ENCODE assay signal across 8 mouse cellular contexts in the genomic region with DNA sequence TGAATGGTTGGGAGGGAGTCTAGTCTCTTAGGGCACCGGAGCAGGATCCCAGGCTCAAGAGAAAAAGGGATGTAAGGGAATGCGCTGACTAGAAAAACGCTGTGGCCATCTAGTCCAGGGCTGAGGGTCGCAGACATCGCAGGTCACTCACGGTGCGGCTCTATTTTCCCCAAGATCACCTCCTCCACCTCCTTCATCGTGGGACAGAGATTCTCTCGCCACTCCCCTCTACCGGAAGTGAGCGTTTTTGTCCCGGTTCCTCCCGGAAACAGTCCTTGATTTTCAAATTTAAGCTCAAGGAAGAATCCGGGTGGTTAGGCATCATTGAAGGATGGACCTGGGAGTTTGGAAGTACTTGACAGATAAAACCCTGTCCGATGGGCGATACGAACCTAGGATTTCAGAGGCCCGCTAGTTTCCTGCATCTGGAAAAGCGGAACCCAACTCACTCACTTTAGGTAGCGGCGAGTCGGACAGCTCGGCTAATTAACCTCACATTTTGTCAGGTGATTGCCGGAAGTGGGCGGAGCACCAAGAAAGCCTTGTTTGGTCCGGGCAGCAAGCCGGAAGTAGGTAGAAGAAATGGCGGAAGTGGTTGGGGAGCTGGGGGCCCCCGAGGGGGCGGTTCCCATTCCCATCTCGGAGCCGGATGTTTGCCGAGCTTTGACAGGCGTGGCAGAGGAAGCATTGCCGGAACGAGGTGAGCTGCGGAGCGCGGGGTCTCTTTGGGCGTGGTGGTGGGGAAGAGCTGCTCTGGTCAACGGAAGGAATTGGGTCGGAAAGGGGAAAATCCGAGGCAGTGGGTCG. TPM values are rescaled to one million over a fixed set of nuclear protein-coding genes. Genes with fewer than 3 reads are reported as not detected.
DNase-seq lines count a peak whose midpoint lies in the region; ATAC-seq and TF ChIP-seq lines count a peak whose summit lies in the region.

A gene (minus strand): TSS at position 239 of the 807 bp plus-strand sequence.
A gene (plus strand): TSS at position 308 of the 807 bp plus-strand sequence.

- H3K4me3 ChIP-seq in C2C12 (ENCODE audit: insufficient read depth, poor library complexity, severe bottlenecking) = peak within 1 kb of the TSS; percentile 93
- peak within 1 kb of the TSS; percentile 73 for H3K4me3 ChIP-seq in erythroblast, embryonic 14.5 days (replicated peaks)
- H3K4me3 ChIP-seq in heart, embryonic 11.5 days (ENCODE audit: low read depth, low read length) = peak within 1 kb of the TSS; percentile 92
- H3K4me3 ChIP-seq in kidney, embryonic 16.5 days (ENCODE audit: low read length) = peak within 1 kb of the TSS; percentile 85
- peak within 1 kb of the TSS; percentile 83 for H3K4me3 ChIP-seq in liver, adult 2 months (ENCODE audit: insufficient read depth, low read depth, low read length)
- peak within 1 kb of the TSS; percentile 96 for H3K4me3 ChIP-seq in myocyte

- peak within 1 kb of the TSS; percentile 90 for H3K27ac ChIP-seq in heart, embryonic 11.5 days (ENCODE audit: low read depth, low read length)
- peak within 1 kb of the TSS; percentile 95 for H3K27ac ChIP-seq in kidney, embryonic 16.5 days (ENCODE audit: low read length)
- peak within 1 kb of the TSS; percentile 89 for H3K27ac ChIP-seq in liver, adult 2 months (replicated peaks; ENCODE audit: insufficient read depth, low read depth, low read length)

- H3K9ac ChIP-seq in heart, embryonic 11.5 days (ENCODE audit: low read depth, low read length) = peak within 1 kb of the TSS; percentile 94
- H3K9ac ChIP-seq in kidney, embryonic 16.5 days (replicated peaks; ENCODE audit: low read length) = peak within 1 kb of the TSS; percentile 88
- H3K9ac ChIP-seq in liver, adult 2 months (ENCODE audit: low read depth, low read length) = peak within 1 kb of the TSS; percentile 72

- ATAC-seq in heart, embryonic 11.5 days (replicated peaks; ENCODE audit: insufficient number of reproducible peaks, low FRiP score, low TSS enrichment) = peak; percentile 87
- peak; percentile 89 for ATAC-seq in kidney, embryonic 16.5 days (ENCODE audit: low FRiP score, low TSS enrichment)

- peaks cover 56% of the 10 kb centered on the region for H3K36me3 ChIP-seq in C2C12 (ENCODE audit: control insufficient read depth, insufficient read depth)
- H3K36me3 ChIP-seq in erythroblast, embryonic 14.5 days (ENCODE audit: control insufficient read depth) = peaks cover 64% of the 10 kb centered on the region
- H3K36me3 ChIP-seq in heart, embryonic 11.5 days (ENCODE audit: control insufficient read depth, insufficient read depth, low read length) = peaks cover 38% of the 10 kb centered on the region
- H3K36me3 ChIP-seq in kidney, embryonic 16.5 days (ENCODE audit: insufficient read depth, low read length) = peaks cover 41% of the 10 kb centered on the region
- H3K36me3 ChIP-seq in liver, adult 2 months (ENCODE audit: control insufficient read depth, insufficient read depth, low read length) = peaks cover 12% of the 10 kb centered on the region; the same call in 1 of the 2 replicates
- peaks cover 32% of the 10 kb centered on the region for H3K36me3 ChIP-seq in myocyte (ENCODE audit: control insufficient read depth, insufficient read depth)
- H3K36me3 ChIP-seq in splenic B cell, adult 2 months (ENCODE audit: control insufficient read depth, insufficient read depth, low read length, poor library complexity, severe bottlenecking) = peaks cover 2% of the 10 kb centered on the region

- peak within 1 kb of the TSS; percentile 91 for H3ac ChIP-seq in C2C12 (ENCODE audit: control insufficient read depth, insufficient read length, low read depth)
- peak within 1 kb of the TSS; percentile 42 for H3ac ChIP-seq in myocyte (ENCODE audit: control insufficient read depth, insufficient read length)

- peak within 1 kb of the TSS; percentile 97 for H3K4me2 ChIP-seq in heart, embryonic 11.5 days
- H3K4me2 ChIP-seq in kidney, embryonic 16.5 days (replicated peaks; ENCODE audit: low read depth, low read length) = peak within 1 kb of the TSS; percentile 95
- peak within 1 kb of the TSS; percentile 95 for H3K4me2 ChIP-seq in myocyte (ENCODE audit: low read depth)

- H3K9me3 ChIP-seq in erythroblast, embryonic 14.5 days (ENCODE audit: control insufficient read depth, low read length) = 0 out of 2 replicates have a peak, but pooled peaks cover 2% of the 10 kb centered on the region
- H3K9me3 ChIP-seq in heart, embryonic 11.5 days (replicated peaks; ENCODE audit: control insufficient read depth, low read length) = no peaks in the 10 kb centered on the region
- H3K9me3 ChIP-seq in kidney, embryonic 16.5 days (ENCODE audit: low read length) = no peaks in the 10 kb centered on the region

- H3K79me2 ChIP-seq in C2C12 (ENCODE audit: control insufficient read depth, insufficient read depth) (peaks cover 86% of the 10 kb centered on the region), myocyte (ENCODE audit: control insufficient read depth, insufficient read depth) (peaks cover 55% of the 10 kb centered on the region)
- peaks cover 4% of the 10 kb centered on the region; the same call in 1 of the 2 replicates for H3K79me2 ChIP-seq in liver, adult 2 months (ENCODE audit: control insufficient read depth, insufficient read depth, low read length)

- peaks cover 46% of the 10 kb centered on the region for H3K4me1 ChIP-seq in erythroblast, embryonic 14.5 days (ENCODE audit: control insufficient read depth)
- peaks cover 46% of the 10 kb centered on the region for H3K4me1 ChIP-seq in heart, embryonic 11.5 days (ENCODE audit: control insufficient read depth, insufficient read depth, low read length)
- H3K4me1 ChIP-seq in kidney, embryonic 16.5 days (ENCODE audit: insufficient read depth, low read length) = peaks cover 35% of the 10 kb centered on the region
- H3K4me1 ChIP-seq in liver, adult 2 months (ENCODE audit: control insufficient read depth, insufficient read depth, low read length) = peaks cover 3% of the 10 kb centered on the region; the same call in 1 of the 2 replicates

- peak; percentile 99 for DNase-seq in brain, embryonic 14.5 days (ENCODE audit: low read depth)
- DNase-seq in liver, adult 2 months (ENCODE audit: extremely low read depth, low read depth, low spot score) = peak; percentile 97
- DNase-seq in splenic B cell, adult 2 months (ENCODE audit: low read depth, low spot score) = peak; percentile 98

- H3K27me3 ChIP-seq in C2C12 (ENCODE audit: control insufficient read depth, insufficient read depth, insufficient read length) = no peaks in the 10 kb centered on the region
- H3K27me3 ChIP-seq in erythroblast, embryonic 14.5 days (ENCODE audit: control insufficient read depth) = no peaks in the 10 kb centered on the region
- no peaks in the 10 kb centered on the region for H3K27me3 ChIP-seq in heart, embryonic 11.5 days (ENCODE audit: control insufficient read depth, insufficient read depth, low read length)
- no peaks in the 10 kb centered on the region for H3K27me3 ChIP-seq in kidney, embryonic 16.5 days (ENCODE audit: insufficient read depth, low read length)
- H3K27me3 ChIP-seq in liver, adult 2 months (ENCODE audit: control insufficient read depth, insufficient read depth, low read length) = no peaks in the 10 kb centered on the region
- H3K27me3 ChIP-seq in myocyte (ENCODE audit: control insufficient read depth, insufficient read depth, insufficient read length) = no peaks in the 10 kb centered on the region
- H3K27me3 ChIP-seq in splenic B cell, adult 2 months (ENCODE audit: control insufficient read depth, insufficient read depth, low read length, poor library complexity, severe bottlenecking) = no peaks in the 10 kb centered on the region

- TF ChIP-seq CTCF in C2C12 (IDR thresholded peaks at IDR 0.05; ENCODE audit: control insufficient read depth, insufficient read depth, insufficient read length) = no peak
- no peak for TF ChIP-seq CTCF in brain, embryonic 14.5 days (IDR thresholded peaks at IDR 0.05; ENCODE audit: borderline replicate concordance, extremely low read depth, insufficient read depth, insufficient read length)
- no peak for TF ChIP-seq CTCF in liver, adult 2 months (IDR thresholded peaks at IDR 0.05; ENCODE audit: low read depth, low read length)

- WGBS in heart, embryonic 11.5 days (ENCODE audit: insufficient replicate concordance) = under 1% methylated on average over 44 of the region's 44 CpGs
- under 1% methylated on average over 44 of the region's 44 CpGs for WGBS in kidney, embryonic 16.5 days
- under 1% methylated on average over 44 of the region's 44 CpGs for WGBS in liver, adult 2 months

- TF ChIP-seq POLR2A in brain, embryonic 14.5 days (IDR thresholded peaks at IDR 0.05; ENCODE audit: borderline replicate concordance, extremely low read depth, insufficient read depth, insufficient read length, poor library complexity, severe bottlenecking) = peak; percentile 43; the same call in 1 of the 2 replicates
- peak; percentile 57; the same call in 1 of the 2 replicates for TF ChIP-seq POLR2A in liver, adult 2 months (IDR thresholded peaks at IDR 0.05; ENCODE audit: extremely low read depth, insufficient read depth, low read length)
- peak; percentile 88 for TF ChIP-seq POLR2A in myocyte (IDR thresholded peaks at IDR 0.05; ENCODE audit: insufficient read length, low read depth)

- peaks cover 30% of the 10 kb centered on the region for H3K79me3 ChIP-seq in C2C12 (ENCODE audit: low read depth)

TF ChIP-seq in C2C12, 6 proteins besides CTCF, POLR2A, EP300 and RAD21 (continues in another document):
- TF ChIP-seq FOSL1 (IDR thresholded peaks at IDR 0.05; ENCODE audit: insufficient read depth, low read length, poor library complexity, severe bottlenecking) = no peak

TF ChIP-seq in myocyte, 11 proteins besides CTCF, POLR2A, EP300 and RAD21 (continues in another document):
- TF ChIP-seq MAX (IDR thresholded peaks at IDR 0.05; ENCODE audit: low read depth) (no peak), MYOG (IDR thresholded peaks at IDR 0.05; ENCODE audit: control insufficient read depth in 1 of 3, insufficient read depth in 1 of 3, insufficient read length in 2 of 3, low read depth in 2 of 3) (no peak)

RNA-seq across cellular contexts. Expression of the first gene that starts in this region (rescaled TPM):
- 7.4 TPM for polyA plus RNA-seq in C2C12 (2012; fragmentation: generic; extraction: Trizol)
- polyA plus RNA-seq in brain, embryonic 14.5 days (2012; rRNA removed) = 26.8 and 27.3 TPM in 2 replicates
- polyA plus RNA-seq in erythroblast, embryonic 14.5 days (2012) = 0.56 and 0.74 TPM in 2 replicates
- 5.8 and 6.2 TPM in 2 replicates for polyA plus RNA-seq in heart, embryonic 11.5 days (2014; fragmentation: Nextera tagmentation; extraction: Ambion mirVana)
- 12.6 and 13.8 TPM in 2 replicates for polyA plus RNA-seq in kidney, embryonic 16.5 days (2015; fragmentation: Nextera tagmentation; extraction: Ambion mirVana)
- total RNA-seq in liver, adult 2 months (2014; rRNA removed) = 2.2 and 2.8 TPM in 2 replicates
- polyA plus RNA-seq in liver, adult 2 months (2012; rRNA removed) = 3.8 and 6.6 TPM in 2 replicates
- polyA plus RNA-seq in myocyte (2012; fragmentation: generic; extraction: Trizol) = 11.8 TPM

RNA-seq across cellular contexts. Expression of the second gene that starts in this region (rescaled TPM):
- polyA plus RNA-seq in C2C12 (2012; fragmentation: generic; extraction: Trizol) (71.7 TPM), myocyte (2012; fragmentation: generic; extraction: Trizol) (52.7 TPM)
- 86.5 and 90.0 TPM in 2 replicates for polyA plus RNA-seq in brain, embryonic 14.5 days (2012; rRNA removed)
- 1.5 and 1.7 TPM in 2 replicates for polyA plus RNA-seq in erythroblast, embryonic 14.5 days (2012)
- polyA plus RNA-seq in heart, embryonic 11.5 days (2014; fragmentation: Nextera tagmentation; extraction: Ambion mirVana) = 186 and 191 TPM in 2 replicates
- polyA plus RNA-seq in kidney, embryonic 16.5 days (2015; fragmentation: Nextera tagmentation; extraction: Ambion mirVana) = 137 and 142 TPM in 2 replicates
- 6.5 and 8.8 TPM in 2 replicates for total RNA-seq in liver, adult 2 months (2014; rRNA removed)
- 12.9 and 18.7 TPM in 2 replicates for polyA plus RNA-seq in liver, adult 2 months (2012; rRNA removed)

Comparison
In these comparisons a context has a peak if more than half of its experiments do, and no peak if none do; other contexts are left out.
1. Peak in every context shown above with its lines: DNase-seq, ATAC-seq, H3K4me3 ChIP-seq and H3K27ac ChIP-seq.